Mouse (Mus musculus) retina, adult 2 months (tissue): ENCODE data around the gene Agap2.
"Not testable (repeated sequence)": the region's sequence is repeated elsewhere in the genome, so short reads cannot be mapped to it uniquely, and the experiment has no call there.

Source experiments
- DNase-seq: peaks from one replicate; pipeline ENCODE4 v3.0.0-alpha.2; 2012; ENCODE audit warnings: low read depth, low spot score

The Agap2 gene

GRCm38 (mm10) chr10:127134394-127135035 lies 59.4 kb downstream of the Agap2 start:
- not testable (repeated sequence) for DNase-seq

GRCm38 (mm10) chr10:127135118-127135836 lies 60.2 kb downstream of the Agap2 start:
- DNase-seq, result no peak

- DNase-seq, result no peak
Observed at GRCm38 (mm10) chr10:127136510-127136909, 61.4 kb downstream of the Agap2 start.

GRCm38 (mm10) chr10:127137896-127138295 lies 62.8 kb downstream of the Agap2 start:
- DNase-seq, result no peak

- no peak for DNase-seq
Observed at GRCm38 (mm10) chr10:127138328-127139141, 63.5 kb downstream of the Agap2 start.

- no peak for DNase-seq
Observed at GRCm38 (mm10) chr10:127140971-127141370, 65.9 kb downstream of the Agap2 start.

- DNase-seq, result no peak
Observed at GRCm38 (mm10) chr10:127141500-127141899, 66.4 kb downstream of the Agap2 start.
